Mouse (Mus musculus) kidney, embryonic 15.5 days (tissue): ENCODE data around the gene Vdac1. TPM values are rescaled to one million over a fixed set of nuclear protein-coding genes. Genes with fewer than 3 reads are reported as not detected.

Source experiments
- ATAC-seq: fragments of 200-750 bp; cut with Nextera tagmentation; replicated peaks from 2 replicates; pipeline ENCODE4 v1.8.0; 2017; ENCODE audit warnings: moderate TSS enrichment; ENCODE audit not compliant: low FRiP score
- H3K27ac ChIP-seq: fragments of 300-500 bp; sonication (generic); 2 replicates; pipeline ENCODE4 v1.5.1; 2015; ENCODE audit warnings: mild to moderate bottlenecking, inconsistent platforms
- H3K27me3 ChIP-seq: fragments of 300-500 bp; sonication (generic); 2 replicates; pipeline ENCODE4 v1.6.1; 2015; ENCODE audit warnings: inconsistent platforms
- H3K36me3 ChIP-seq: fragments of 300-500 bp; sonication (generic); 2 replicates; pipeline ENCODE4 v1.6.1; 2015; ENCODE audit warnings: inconsistent platforms
- H3K4me1 ChIP-seq: fragments of 300-500 bp; sonication (generic); 2 replicates; pipeline ENCODE4 v1.6.1; 2015; ENCODE audit warnings: inconsistent platforms
- H3K4me2 ChIP-seq: fragments of 300-500 bp; sonication (generic); 2 replicates; pipeline ENCODE4 v1.6.1; 2015; ENCODE audit warnings: moderate library complexity, mild to moderate bottlenecking, inconsistent platforms
- H3K4me3 ChIP-seq: fragments of 300-500 bp; sonication (generic); replicated peaks from 2 replicates; pipeline ENCODE4 v1.5.1; 2015; ENCODE audit warnings: mild to moderate bottlenecking, inconsistent platforms
- H3K9ac ChIP-seq: fragments of 300-500 bp; sonication (generic); 2 replicates; pipeline ENCODE4 v1.6.1; 2015; ENCODE audit warnings: mild to moderate bottlenecking, inconsistent platforms
- H3K9me3 ChIP-seq: fragments of 300-500 bp; sonication (generic); replicated peaks from 2 replicates; pipeline ENCODE4 v1.6.1; 2016; ENCODE audit warnings: inconsistent platforms
- WGBS: fragments of 180-500 bp; shearing (Covaris S2); methylation state at CpG from one replicate; pipeline ENCODE4 v1.1.7; 2015; ENCODE audit warnings: mixed read lengths; 5-methylcytosine and 5-hydroxymethylcytosine counted together
- polyA plus RNA-seq: library from polyadenylated mRNA; unstranded; fragments of >200 nt; fragmentation: Nextera tagmentation; extraction: Ambion mirVana; gene quantifications from 2 replicates; pipeline ENCODE4 v1.2.1, GENCODE M21; 2015

The Vdac1 gene
- polyA plus RNA-seq, 1 experiment from 2014 or later, result 336 TPM

- Histone ChIP-seq H3K9me3 (no peaks in the 10 kb centered on the region), H3K4me2 (no peak overlapping the region), H3K4me1 (peaks cover 73% of the 10 kb centered on the region), H3K27ac (0 out of 2 replicates have a peak overlapping the region, but pooled peaks have one; percentile 18), H3K9ac (no peak overlapping the region), H3K4me3 (no peak overlapping the region), H3K36me3 (0 out of 2 replicates have a peak, but pooled peaks cover 2% of the 10 kb centered on the region), H3K27me3 (no peaks in the 10 kb centered on the region)
- WGBS, result 71% methylated on average over 2 of the region's 2 CpGs
- no peak for ATAC-seq
Measured at GRCm38 (mm10) chr11:52364376-52364775, 3.7 kb downstream of the Vdac1 start.

- no peak overlapping the region for H3K9ac ChIP-seq
- no peaks in the 10 kb centered on the region for H3K27me3 ChIP-seq
- H3K9me3 ChIP-seq, result no peaks in the 10 kb centered on the region
- H3K4me1 ChIP-seq, result peaks cover 71% of the 10 kb centered on the region
- 0 out of 2 replicates have a peak, but pooled peaks cover 2% of the 10 kb centered on the region for H3K36me3 ChIP-seq
- ATAC-seq, result no peak
- H3K27ac ChIP-seq, result no peak overlapping the region
- WGBS, result 51% methylated on average over 1 of the region's 1 CpGs
- H3K4me3 ChIP-seq, result no peak overlapping the region
- no peak overlapping the region for H3K4me2 ChIP-seq
Measured at GRCm38 (mm10) chr11:52365143-52365542, 4.5 kb downstream of the Vdac1 start.

- Histone ChIP-seq H3K36me3 (0 out of 2 replicates have a peak, but pooled peaks cover 2% of the 10 kb centered on the region), H3K27ac (no peak overlapping the region), H3K4me3 (no peak overlapping the region), H3K27me3 (no peaks in the 10 kb centered on the region), H3K9me3 (no peaks in the 10 kb centered on the region), H3K9ac (no peak overlapping the region), H3K4me2 (no peak overlapping the region), H3K4me1 (peaks cover 80% of the 10 kb centered on the region)
- ATAC-seq, result no peak
- 78% methylated on average over 5 of the region's 5 CpGs for WGBS
Measured at GRCm38 (mm10) chr11:52366358-52366757, 5.7 kb downstream of the Vdac1 start.

- no peak overlapping the region for H3K4me3 ChIP-seq
- ATAC-seq, result no peak
- H3K36me3 ChIP-seq, result 0 out of 2 replicates have a peak, but pooled peaks cover 4% of the 10 kb centered on the region
- no peak overlapping the region for H3K4me2 ChIP-seq
- peaks cover 65% of the 10 kb centered on the region for H3K4me1 ChIP-seq
- H3K27ac ChIP-seq, result no peak overlapping the region
- no peaks in the 10 kb centered on the region for H3K9me3 ChIP-seq
- H3K9ac ChIP-seq, result no peak overlapping the region
- 65% methylated on average over 10 of the region's 10 CpGs for WGBS
- no peaks in the 10 kb centered on the region for H3K27me3 ChIP-seq
Measured at GRCm38 (mm10) chr11:52368176-52368985, 7.7 kb downstream of the Vdac1 start.

GRCm38 (mm10) chr11:52369252-52370134, 8.8 kb downstream of the Vdac1 start:
- no peak for ATAC-seq
- H3K4me1 ChIP-seq, result peaks cover 54% of the 10 kb centered on the region
- peaks cover 12% of the 10 kb centered on the region for H3K36me3 ChIP-seq
- H3K9me3 ChIP-seq, result no peaks in the 10 kb centered on the region
- H3K4me2 ChIP-seq, result no peak overlapping the region
- H3K4me3 ChIP-seq, result no peak overlapping the region
- H3K9ac ChIP-seq, result no peak overlapping the region
- no peaks in the 10 kb centered on the region for H3K27me3 ChIP-seq
- 77% methylated on average over 9 of the region's 9 CpGs for WGBS
- no peak overlapping the region for H3K27ac ChIP-seq

GRCm38 (mm10) chr11:52370135-52370452, 9.4 kb downstream of the Vdac1 start:
- no peak overlapping the region for H3K4me2 ChIP-seq
- no peaks in the 10 kb centered on the region for H3K27me3 ChIP-seq
- WGBS, result 92% methylated on average over 2 of the region's 2 CpGs
- peaks cover 18% of the 10 kb centered on the region for H3K36me3 ChIP-seq
- no peaks in the 10 kb centered on the region for H3K9me3 ChIP-seq
- H3K4me1 ChIP-seq, result peaks cover 48% of the 10 kb centered on the region
- H3K4me3 ChIP-seq, result no peak overlapping the region
- H3K9ac ChIP-seq, result no peak overlapping the region
- ATAC-seq, result no peak
- peak overlapping the region; percentile 54 for H3K27ac ChIP-seq

- H3K4me1 ChIP-seq, result peaks cover 45% of the 10 kb centered on the region
- no peak overlapping the region for H3K4me3 ChIP-seq
- no peaks in the 10 kb centered on the region for H3K9me3 ChIP-seq
- no peak overlapping the region for H3K9ac ChIP-seq
- no peaks in the 10 kb centered on the region for H3K27me3 ChIP-seq
- peaks cover 23% of the 10 kb centered on the region for H3K36me3 ChIP-seq
- H3K4me2 ChIP-seq, result no peak overlapping the region
- peak overlapping the region; percentile 54 for H3K27ac ChIP-seq
- no peak for ATAC-seq
- 33% methylated on average over 2 of the region's 2 CpGs for WGBS
Measured at GRCm38 (mm10) chr11:52370538-52370937, 9.9 kb downstream of the Vdac1 start.

GRCm38 (mm10) chr11:52373841-52374240, 13.2 kb downstream of the Vdac1 start:
- Histone ChIP-seq H3K4me2 (no peak overlapping the region), H3K9me3 (no peaks in the 10 kb centered on the region), H3K27ac (no peak overlapping the region), H3K9ac (no peak overlapping the region), H3K27me3 (no peaks in the 10 kb centered on the region), H3K36me3 (peaks cover 56% of the 10 kb centered on the region), H3K4me3 (no peak overlapping the region), H3K4me1 (peaks cover 20% of the 10 kb centered on the region)
- no peak for ATAC-seq
- 83% methylated on average over 7 of the region's 7 CpGs for WGBS

GRCm38 (mm10) chr11:52374340-52374739, 13.7 kb downstream of the Vdac1 start:
- Histone ChIP-seq H3K9me3 (no peaks in the 10 kb centered on the region), H3K27me3 (no peaks in the 10 kb centered on the region), H3K4me2 (no peak overlapping the region), H3K4me1 (peaks cover 15% of the 10 kb centered on the region), H3K9ac (no peak overlapping the region), H3K36me3 (peaks cover 61% of the 10 kb centered on the region), H3K4me3 (no peak overlapping the region), H3K27ac (no peak overlapping the region)
- ATAC-seq, result no peak
- 55% methylated on average over 6 of the region's 6 CpGs for WGBS

GRCm38 (mm10) chr11:52377579-52377978, 16.9 kb downstream of the Vdac1 start:
- Histone ChIP-seq H3K9ac (no peak overlapping the region), H3K9me3 (no peaks in the 10 kb centered on the region), H3K27ac (no peak overlapping the region), H3K36me3 (peaks cover 91% of the 10 kb centered on the region), H3K27me3 (no peaks in the 10 kb centered on the region), H3K4me3 (no peak overlapping the region), H3K4me1 (no peaks in the 10 kb centered on the region), H3K4me2 (no peak overlapping the region)
- WGBS, result 90% methylated on average over 4 of the region's 4 CpGs
- ATAC-seq, result no peak

- peaks cover 100% of the 10 kb centered on the region for H3K36me3 ChIP-seq
- no peak for ATAC-seq
- no peaks in the 10 kb centered on the region for H3K27me3 ChIP-seq
- no peak overlapping the region for H3K4me3 ChIP-seq
- WGBS, result 88% methylated on average over 3 of the region's 3 CpGs
- H3K4me1 ChIP-seq, result no peaks in the 10 kb centered on the region
- H3K4me2 ChIP-seq, result no peak overlapping the region
- no peaks in the 10 kb centered on the region for H3K9me3 ChIP-seq
- H3K27ac ChIP-seq, result no peak overlapping the region
- H3K9ac ChIP-seq, result no peak overlapping the region
Measured at GRCm38 (mm10) chr11:52379241-52379640, 18.6 kb downstream of the Vdac1 start.

GRCm38 (mm10) chr11:52383741-52384140, 23.1 kb downstream of the Vdac1 start:
- Histone ChIP-seq H3K9ac (no peak overlapping the region), H3K27ac (no peak overlapping the region), H3K9me3 (no peaks in the 10 kb centered on the region), H3K27me3 (no peaks in the 10 kb centered on the region), H3K4me1 (no peaks in the 10 kb centered on the region), H3K4me3 (no peak overlapping the region), H3K36me3 (peaks cover 100% of the 10 kb centered on the region), H3K4me2 (no peak overlapping the region)
- 94% methylated on average over 14 of the region's 14 CpGs for WGBS
- ATAC-seq, result no peak
